Mouse (Mus musculus) lung, postnatal 4 days (tissue): ENCODE results near the gene Fam160a1.

Experiments
- DNase-seq, 2 experiments: peaks; one replicate each; pipeline ENCODE4 v3.0.0; 2021

Gene Fam160a1

DNA sequence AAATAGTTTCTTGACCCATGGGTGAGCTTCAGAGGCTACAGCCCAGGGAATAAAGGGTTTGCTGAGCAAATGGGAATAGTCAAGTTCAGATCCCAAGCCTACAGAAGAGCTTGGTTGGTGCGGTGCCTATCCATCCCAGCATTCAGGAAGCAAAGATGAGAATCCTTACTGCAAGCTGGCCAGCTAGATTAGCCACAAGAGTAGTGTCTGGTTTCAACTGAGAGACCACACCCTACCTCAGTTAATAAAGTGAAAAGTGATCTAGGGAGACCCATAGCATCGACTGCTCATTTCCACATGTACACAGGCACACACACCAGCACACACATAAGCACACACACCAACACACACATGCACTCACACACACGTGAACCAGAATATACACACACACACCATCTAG is 75.3 kb downstream of the Fam160a1 start:
- no peak for DNase-seq

- no peak for DNase-seq
Observed at GRCm38 (mm10) chr3:85738591-85738990, 78.5 kb downstream of the Fam160a1 start.

GRCm38 (mm10) chr3:85733939-85734729 is 83.0 kb downstream of the Fam160a1 start:
- DNase-seq: no peak

GRCm38 (mm10) chr3:85727171-85727570 is 89.9 kb downstream of the Fam160a1 start:
- DNase-seq: no peak

DNA sequence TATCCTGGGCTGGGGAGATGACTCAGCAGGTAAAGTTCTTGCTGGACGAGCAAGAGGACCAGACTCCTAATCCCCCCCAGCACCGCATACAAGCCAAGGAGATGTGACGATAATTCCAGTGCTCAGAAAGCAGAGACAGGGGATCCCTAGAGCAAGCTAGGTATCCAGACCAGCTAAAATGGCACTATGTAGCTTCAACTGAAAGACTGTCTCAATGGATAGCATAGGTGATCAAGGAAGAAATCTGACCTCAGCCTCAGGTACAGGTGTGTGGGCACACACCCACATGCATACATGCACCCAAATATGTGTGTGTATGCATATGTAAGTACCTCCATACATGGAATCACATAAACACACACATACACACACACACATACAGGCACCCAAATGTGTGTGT is 91.1 kb downstream of the Fam160a1 start:
- no peak for DNase-seq

GRCm38 (mm10) chr3:85725110-85725509 is 92.0 kb downstream of the Fam160a1 start:
- DNase-seq: no peak

DNA sequence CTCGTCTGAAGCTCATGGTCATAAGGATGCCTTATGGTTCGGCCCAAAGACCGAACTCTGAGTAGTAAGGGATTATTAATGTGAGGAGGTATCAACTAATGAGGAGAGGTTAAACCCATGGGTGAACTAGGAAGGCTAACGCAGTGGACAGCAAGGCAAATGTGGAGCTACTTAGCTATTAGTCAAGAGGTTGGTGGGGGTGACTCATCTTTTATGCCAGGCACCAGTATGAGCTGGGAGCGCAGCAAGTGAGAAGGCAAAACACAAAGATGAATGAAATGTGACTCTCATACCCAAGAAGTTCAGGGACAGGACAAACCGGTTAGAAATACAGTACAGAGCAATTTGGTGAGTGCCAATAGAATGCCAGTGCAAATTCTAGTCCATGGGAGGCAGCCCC is 94.5 kb downstream of the Fam160a1 start:
- DNase-seq: no peak

DNA sequence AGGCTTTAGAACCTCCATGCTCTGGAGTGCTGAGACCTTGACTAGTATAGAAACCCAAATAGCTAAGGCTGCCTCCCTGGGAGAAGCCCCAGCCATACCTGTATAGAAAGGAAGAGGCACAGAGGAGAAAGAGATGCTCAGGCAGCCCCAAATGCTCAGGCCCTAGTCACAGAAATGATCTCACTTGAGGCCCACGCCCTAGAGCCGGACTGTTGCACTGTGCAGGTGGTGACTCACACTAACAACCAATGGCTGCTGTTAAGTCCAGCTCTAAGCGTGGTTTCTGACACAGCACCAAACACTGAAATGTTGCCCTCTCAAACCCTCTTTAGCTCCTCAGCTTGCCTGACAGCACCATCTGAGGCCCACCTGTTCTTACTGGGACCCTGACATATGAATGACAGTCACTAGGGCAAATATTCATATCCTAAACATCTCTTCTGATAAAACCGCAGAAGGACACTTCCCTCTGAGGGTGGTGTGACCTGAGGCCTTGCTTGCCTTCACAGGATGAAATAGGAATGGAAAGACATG is 101.3 kb downstream of the Fam160a1 start:
- no peak for DNase-seq

DNA sequence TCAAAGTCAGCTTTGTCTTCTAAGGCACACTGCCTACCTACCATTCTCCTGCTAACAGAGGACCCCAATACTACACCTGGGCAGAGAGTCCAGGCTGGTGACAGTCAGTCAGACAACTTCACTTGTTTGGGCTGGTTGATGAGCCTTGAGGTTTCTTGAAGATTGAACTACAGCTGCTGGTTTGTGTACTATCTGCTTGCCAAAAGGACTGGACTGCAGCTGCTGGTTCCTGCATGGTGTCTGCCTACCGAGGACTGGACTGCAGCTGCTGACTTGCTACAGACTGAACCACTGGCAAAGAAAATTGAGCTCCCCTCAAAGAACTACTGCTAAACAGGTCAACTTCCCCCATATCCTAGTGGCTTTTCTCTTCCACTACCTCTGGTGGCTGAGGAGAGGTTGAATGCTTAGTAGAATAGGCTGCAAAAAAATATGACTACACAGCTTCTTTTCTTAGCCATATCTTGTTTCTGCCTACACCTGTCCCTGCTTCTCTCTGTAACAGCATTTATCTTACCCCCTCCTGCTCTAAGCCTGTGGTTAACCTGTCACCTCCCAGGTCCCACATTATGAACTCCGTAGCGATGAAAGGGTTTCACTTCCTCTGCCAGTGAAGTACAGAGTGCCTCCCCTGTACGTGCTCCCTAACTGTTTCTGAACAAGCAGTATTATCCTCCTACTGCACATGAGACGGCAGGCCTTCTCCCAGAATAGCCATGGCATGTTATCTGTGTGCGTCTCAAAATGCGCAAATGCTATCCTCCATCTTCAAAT is 103.0 kb downstream of the Fam160a1 start:
- DNase-seq: no peak

DNA sequence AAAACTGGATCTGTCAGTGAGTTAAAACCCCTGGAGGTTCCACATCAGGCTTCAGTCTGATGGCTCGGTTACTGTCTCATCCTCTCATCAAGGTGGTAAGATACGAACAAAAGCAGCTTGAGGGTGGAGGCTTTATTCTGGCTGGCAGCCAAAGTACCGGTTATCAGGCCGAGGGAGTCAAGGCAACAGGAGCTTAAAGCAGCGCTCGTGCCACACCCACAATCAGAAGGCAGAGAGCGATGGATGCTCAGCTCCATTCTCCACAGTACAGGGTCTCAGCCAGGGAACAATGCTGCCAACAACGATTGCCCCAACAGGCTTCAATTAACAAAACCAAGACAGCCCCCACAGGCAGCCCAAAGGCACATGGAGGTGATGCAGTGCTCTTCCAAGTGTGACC is 106.4 kb downstream of the Fam160a1 start:
- no peak for DNase-seq

DNA sequence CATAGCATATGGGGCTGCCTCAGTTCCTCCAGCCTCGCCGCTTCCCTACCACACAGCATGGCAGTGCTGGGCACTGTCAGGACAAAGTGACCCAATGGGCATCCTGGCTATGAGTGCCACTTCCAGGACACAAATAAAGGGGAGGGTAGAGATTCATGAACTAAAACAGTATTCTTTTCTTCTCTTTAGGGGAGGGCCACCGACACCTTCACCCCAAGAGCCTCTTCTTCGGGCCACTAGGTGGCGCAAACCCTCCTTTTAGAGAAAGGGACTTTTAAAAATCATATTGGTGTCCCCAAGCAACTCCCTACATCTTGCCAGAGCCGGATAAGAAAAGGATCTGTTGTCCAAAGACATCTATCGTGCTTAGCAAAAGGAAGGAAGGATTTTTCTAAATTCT is 109.7 kb downstream of the Fam160a1 start:
- peak in 1 of 2 experiments; percentile 50 for DNase-seq

DNA sequence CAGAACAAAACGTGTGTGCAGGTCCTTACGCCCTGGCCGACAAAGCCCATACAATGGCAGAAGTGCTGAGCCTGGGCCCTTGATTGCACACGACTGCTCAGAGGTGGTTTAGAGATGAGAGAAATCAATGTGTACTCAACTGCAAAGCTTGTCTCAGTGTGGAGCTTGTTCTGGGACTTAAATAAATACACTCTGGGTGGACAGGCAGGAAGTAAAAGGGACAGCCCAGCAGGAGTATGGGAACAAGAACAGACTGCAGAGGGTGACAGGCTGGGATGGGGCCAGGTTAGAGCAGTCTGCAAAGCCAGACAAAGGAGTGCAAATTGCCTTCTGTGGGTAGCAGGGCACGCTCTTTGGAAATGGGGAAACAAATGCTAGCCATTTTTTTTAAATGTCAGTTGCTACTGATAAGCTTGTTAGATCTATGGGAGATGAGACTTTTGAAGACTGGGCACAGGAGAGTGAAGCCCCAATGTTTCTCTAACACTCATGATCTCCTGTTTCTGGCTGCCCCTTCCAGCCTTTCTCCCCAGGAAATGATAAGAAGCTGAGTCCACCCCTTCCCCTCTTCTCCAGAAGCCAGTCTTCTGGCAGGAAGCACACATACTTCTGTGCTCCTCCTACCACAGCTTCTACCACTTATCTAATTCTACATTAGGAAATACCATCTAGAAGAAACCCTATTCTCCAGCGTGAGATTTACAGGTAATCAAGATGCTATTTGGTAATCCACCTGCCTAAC is 113.8 kb downstream of the Fam160a1 start:
- no peak for DNase-seq

- no peak for DNase-seq
Observed at GRCm38 (mm10) chr3:85698496-85698895, 118.6 kb downstream of the Fam160a1 start.

- DNase-seq: no peak
Observed at GRCm38 (mm10) chr3:85695056-85695455, 122.0 kb downstream of the Fam160a1 start.

- no peak for DNase-seq
Observed at GRCm38 (mm10) chr3:85693013-85693412, 124.1 kb downstream of the Fam160a1 start.

GRCm38 (mm10) chr3:85691134-85691533 is 126.0 kb downstream of the Fam160a1 start:
- peak; percentile 8 to 55 for DNase-seq

GRCm38 (mm10) chr3:85688341-85688740 is 128.8 kb downstream of the Fam160a1 start:
- DNase-seq: no peak

DNA sequence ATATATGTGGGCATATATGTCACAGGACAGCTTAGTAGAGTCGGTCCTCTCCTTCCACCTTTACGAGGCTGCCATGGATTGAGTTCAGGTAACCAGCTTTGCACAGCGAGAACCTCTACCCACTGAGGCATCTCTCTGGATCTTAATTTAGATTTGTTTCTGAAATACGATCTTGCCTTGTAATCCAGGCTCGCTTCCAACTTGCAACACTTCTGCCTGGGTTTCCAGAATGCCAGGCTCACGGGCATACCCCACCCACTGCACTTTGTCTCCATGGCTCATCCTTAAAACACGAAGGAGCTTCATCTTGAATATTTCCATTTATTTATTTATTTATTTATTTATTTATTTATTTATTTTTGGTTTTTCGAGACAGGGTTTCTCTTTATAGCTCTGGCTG is 131.8 kb downstream of the Fam160a1 start:
- no peak for DNase-seq

DNA sequence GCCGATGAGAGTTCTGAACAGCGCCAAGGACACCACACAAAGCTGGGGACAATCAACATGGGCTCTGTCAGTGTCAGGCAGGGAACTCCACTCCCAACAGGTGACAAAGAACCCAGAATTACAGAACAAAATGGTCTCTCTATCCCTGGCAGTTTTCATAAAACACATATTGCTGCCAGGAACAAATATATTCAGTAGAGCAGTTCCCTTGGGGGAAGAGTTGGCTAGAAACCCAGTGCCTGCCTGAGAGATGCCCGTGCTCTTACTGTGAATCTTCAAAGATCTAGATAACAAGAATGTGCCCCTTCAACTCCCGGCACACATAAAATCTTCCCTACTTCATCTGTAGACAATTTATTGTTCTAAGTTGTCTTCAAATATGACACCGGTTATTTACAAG is 133.5 kb downstream of the Fam160a1 start:
- DNase-seq: no peak

DNA sequence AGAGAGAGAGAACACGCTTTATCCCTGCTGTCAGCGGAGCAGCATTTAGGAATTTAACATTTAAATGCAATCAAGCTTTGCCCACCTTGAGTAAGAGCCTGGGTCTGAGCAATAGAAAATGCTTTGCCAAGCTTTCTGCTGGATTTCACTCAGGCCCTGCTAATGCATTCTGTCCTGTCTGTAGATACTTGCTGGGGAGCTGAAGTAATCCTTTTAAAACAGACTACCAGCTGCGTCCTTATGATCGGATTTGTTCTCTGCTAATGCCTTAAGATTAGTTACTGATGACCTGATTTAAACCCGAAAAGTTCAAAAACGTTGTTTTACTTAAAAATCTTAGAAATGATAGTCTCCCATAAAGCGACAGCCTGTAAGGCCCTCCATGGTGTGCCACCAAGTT is 136.0 kb downstream of the Fam160a1 start:
- no peak for DNase-seq

GRCm38 (mm10) chr3:85679960-85680359 is 137.1 kb downstream of the Fam160a1 start:
- no peak for DNase-seq

- DNase-seq: no peak
Observed at GRCm38 (mm10) chr3:85679312-85679933, 137.7 kb downstream of the Fam160a1 start.

DNA sequence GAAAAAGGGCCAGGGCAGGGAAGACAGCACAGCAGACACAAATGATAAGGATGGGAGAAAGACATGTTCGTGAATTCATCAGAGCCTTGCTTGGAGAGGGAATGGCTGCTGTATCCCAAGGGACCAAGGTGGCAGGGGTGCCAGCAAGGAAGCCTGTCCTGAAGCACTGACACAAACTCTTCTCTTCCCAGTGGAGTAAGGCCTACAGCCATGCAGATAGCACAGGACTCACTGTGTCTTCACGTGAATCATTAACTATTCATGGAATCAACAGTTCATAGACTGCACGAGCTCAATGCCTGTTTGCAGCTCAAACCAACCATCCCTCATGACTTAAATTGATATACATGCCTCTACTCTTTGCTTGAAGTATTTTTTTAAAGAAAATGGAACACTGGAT is 139.1 kb downstream of the Fam160a1 start:
- DNase-seq: no peak
